Mouse (Mus musculus) G1E-ER4 (cell line): ENCODE data around the gene Ttyh2. TPM values are rescaled to one million over a fixed set of nuclear protein-coding genes. Genes with fewer than 3 reads are reported as not detected.

Experiments
- GATA1 ChIP-seq: IDR thresholded peaks from one replicate; pipeline ENCODE4 v1.8.0; 2012; ENCODE audit warnings: low read length, inconsistent platforms
- polyA plus RNA-seq: library from polyadenylated mRNA; stranded (reverse); fragments of >175 nt; gene quantifications from 2 replicates; pipeline ENCODE4 v1.2.3, GENCODE M21; 2012

Ttyh2 gene
- polyA plus RNA-seq, 1 experiment, result 0.32 TPM

DNA sequence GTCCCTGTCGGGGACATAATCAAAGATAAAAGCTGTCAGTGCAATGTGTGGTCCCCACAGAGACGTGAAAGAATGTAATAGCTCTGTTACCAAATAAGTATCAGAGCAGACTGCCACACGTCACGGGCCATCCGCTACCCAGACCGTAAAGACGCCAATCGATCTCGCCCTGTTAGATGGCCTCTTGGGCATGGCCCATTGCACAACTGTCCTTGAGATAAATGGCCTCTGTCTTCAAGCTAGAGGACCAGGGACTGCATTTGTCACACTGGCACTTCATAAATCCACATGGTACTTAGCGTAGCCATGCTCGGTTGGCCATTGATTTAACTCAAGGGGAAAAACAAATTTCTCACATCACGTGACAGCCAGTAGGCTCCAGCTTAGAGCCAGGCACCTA, 36.6 kb downstream of the Ttyh2 start:
- no peak for TF ChIP-seq GATA1

DNA sequence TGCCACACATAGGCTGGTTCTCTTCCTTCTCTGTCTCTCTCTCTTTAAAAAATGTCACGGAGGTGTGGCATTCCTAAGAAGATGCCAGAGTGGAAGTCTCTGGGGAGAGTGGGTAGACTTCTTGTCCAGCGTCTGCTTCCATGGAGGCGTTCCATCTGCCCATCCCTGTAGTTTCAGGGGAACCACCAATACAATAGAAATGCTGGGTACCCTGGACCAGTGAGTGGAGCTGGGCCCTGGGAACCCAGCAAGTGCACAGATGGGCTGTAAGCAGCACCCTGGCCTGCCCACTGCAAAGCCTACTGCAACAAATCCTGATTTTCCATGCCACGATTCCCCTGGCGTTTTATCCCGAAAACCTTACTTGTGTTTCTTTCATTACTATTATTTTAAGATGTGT, 39.3 kb downstream of the Ttyh2 start:
- TF ChIP-seq GATA1, result no peak

DNA sequence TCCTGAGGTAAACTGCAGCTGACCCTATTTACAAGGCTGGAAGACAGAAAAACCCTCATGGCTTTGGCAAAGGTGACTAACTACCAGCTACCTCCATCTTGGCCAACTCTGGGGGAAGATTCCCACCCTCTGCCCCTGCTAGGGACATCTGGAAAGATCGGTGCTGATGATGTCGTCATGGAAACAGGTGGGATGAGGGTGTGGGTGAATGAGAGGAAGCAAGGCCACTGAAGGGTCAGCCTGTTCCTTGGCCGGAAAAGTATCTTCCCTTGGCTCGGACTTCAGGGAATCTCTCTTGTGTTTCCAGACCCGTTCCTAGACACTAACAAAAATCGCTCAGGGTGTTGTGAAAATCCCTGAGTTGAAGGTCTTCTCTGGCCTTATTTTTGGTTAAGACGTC, 40.3 kb downstream of the Ttyh2 start:
- TF ChIP-seq GATA1, result no peak

DNA sequence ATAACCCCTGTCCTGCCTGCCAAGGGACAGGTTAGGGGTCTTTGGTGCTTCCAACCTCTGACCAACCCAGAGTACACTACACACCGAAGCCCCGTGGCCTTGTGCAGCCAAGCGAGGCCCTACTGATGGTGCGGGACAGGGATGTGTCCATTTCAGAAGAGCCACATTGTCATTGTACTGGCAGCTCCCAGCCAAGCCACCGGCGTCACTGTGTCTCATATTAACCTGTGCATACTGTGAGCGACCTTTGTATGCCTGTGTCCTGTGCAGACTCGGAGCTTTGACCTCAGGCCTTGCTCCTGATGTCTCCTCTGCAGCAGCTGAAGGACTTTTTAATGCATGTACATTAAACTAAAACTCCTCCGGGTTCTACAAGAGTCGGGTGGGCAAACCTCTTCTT, 45.3 kb downstream of the Ttyh2 start:
- no peak for TF ChIP-seq GATA1

DNA sequence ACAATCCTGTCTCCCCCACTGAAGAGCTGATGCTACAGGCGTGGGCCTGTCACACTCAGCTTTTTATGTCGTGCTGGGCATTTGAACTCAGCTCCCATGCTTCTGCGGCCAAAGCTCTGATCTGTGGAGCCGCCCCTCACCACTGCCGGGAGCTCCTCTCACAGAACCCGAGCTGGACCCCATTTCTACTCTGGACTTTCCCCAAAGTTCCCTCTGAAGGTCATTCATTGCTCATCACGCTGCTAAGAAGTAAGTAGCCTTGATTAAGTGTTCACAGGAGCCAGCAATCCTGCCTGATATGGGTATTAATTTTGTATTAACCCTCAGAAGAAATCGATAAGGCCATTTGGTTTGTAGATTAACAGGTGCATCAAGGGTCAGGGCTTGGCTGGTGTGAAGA, 47.2 kb downstream of the Ttyh2 start:
- no peak for TF ChIP-seq GATA1

DNA sequence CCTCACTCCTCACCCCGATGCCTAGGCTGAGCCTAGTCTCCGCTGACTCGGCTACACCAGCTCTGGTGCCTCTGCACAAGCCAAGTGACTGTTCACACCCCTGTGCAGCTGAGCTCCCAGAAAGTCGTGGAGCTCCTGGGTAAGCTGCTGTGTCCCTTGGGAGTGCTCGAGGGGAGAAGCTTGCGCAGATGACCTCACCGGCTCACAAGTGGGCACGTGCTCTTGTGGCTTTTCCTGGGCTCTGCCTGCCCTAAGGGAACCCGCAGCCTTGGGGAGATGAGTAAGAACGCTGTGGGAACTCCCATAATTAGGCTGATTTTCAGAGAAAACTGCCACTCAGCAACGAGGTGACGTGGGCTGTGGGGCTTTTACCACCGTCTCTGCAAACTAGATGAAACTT, 47.8 kb downstream of the Ttyh2 start:
- TF ChIP-seq GATA1, result no peak

DNA sequence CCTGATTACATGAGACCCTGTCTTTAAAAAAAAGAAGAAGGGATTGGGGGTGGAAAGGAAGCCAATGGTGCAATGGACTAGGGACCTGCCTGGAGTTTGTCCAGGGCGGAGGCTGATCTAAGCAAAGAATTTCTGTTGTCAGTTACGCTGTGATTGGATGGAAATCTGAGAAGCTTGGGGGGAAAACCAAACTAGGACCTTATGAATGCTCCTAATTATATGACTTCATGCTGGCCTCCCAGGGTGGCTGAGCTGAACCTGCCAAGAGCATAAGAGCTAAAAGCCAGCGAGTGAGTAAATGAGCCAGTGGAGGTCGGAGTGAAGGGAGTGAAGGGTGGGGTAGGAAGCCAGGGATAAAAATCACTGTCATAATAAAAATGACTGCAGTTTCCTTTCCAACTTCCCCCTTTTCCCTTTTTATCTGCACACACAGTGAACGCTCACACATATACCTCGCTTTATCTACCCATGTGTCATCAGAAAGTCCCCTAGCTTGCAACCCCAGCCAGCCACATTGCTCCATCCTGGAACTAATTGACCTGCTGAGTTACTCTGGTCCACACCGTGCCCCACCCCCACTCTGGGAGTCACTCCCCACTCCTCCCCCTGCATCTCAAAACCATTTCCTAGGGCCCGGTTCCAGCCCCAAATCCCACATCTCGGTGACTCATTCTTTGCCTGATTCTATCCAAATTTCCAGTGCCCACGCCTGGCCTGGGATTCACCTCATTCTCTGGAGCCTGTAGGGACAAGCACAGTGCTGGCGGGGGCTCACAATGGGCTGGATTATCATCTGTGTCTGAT, 49.8 kb downstream of the Ttyh2 start:
- TF ChIP-seq GATA1, result no peak

DNA sequence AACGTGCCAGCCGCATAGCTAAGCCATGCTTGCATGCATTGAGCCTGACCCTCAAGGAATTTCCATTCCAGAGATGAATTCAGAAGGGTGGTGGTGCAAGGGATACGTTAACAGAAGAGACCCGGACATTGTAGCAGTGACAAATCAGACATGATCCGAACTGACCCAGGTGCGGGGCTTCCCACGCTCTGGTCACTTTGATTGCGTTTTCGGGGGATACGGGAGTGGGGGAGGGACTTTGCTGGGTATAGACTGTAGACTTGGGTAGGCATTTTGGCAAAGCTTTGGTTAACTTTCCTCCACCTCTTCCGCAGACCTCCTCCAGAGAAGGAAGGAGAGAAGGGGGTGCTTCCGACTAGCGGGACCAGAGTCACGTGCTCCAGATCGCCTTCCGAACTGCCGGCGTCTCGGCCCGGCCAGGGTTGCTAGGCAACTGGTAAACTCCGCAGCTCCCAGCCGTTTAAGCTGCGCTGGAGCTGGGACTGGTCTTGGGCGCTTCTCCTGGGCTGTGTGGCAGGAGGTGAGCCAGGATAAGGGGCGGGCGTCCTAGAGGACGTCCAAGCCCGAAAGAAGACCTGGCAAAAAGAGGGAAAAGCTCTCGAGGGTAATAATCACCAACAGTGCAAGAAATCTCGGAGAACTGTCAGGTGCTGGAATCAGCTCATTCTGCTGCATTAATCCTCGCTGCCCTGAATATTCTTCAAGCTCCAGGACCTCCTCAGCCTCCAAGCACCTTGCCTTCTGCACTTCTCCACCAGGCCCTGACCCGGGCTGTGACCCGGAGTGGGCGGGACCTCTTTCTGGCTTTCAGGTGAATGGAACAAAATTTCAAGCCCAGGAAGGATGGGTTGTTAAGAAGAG, 52.0 kb downstream of the Ttyh2 start, which contains the start of gene Dnaic2:
TSS of gene Dnaic2 (plus strand) at position 444 of the 861 bp plus-strand sequence.
- TF ChIP-seq GATA1, result no peak

DNA sequence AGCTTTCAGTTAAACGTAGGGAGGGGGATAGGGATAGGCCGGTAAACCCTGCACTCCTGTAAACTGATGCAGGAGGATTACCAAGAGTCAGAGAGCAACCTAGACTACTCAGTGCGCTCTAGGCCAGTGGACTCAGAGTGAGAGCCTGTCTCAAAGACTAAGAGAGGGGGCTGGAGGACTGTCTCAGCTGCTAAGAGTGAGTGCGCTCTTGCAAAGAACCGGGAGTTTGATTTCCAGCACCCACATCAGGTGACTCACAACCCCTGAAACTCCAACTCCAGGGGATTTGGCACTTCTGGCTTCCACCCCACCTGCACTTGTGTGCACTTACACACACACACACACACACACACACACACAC, 52.6 kb downstream of the Ttyh2 start:
- TF ChIP-seq GATA1, result no peak

DNA sequence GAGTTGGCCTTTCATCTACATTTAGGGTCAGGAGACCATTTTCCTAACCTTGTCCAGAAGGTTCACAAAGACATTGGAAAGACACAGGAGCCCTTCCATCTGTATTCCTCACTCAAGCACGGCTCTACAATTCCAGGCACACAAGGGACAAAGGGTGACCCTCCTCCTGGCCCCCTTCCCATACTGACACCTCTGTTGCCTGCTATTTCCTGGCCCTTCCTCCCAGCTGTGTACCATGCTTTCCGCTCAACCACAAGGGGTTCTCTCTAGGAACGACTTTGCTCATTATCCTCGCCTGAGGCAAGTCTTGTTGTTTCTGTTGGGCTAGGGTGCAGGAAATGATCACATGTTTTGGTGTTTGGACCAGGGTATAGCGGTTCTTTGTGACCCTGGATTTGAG, 53.1 kb downstream of the Ttyh2 start:
- TF ChIP-seq GATA1, result no peak

DNA sequence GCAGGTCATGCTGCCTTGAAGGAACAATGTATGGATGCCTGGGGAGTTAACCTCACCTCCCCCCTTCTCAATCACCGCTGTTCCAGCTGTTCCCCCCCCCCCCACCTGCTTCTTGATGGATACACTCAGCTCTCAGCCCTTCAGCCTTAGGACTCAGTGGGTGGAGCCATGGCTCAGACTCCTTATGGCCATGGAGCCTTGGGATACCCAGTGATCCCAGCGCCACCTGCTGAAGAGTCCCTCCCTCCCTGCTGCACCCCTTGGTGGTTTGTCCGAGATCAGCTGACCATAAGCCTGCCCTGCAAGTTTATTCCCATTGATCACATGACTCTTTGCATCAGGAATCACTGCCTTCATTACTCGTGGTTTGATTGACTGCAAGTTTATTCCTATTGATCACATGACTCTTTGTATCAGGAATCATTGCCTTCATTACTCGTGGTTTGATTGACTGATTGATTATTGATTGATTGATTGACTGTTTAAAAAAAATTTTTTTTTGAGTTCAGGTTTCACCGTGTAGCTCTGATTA, 54.7 kb downstream of the Ttyh2 start:
- TF ChIP-seq GATA1, result no peak

DNA sequence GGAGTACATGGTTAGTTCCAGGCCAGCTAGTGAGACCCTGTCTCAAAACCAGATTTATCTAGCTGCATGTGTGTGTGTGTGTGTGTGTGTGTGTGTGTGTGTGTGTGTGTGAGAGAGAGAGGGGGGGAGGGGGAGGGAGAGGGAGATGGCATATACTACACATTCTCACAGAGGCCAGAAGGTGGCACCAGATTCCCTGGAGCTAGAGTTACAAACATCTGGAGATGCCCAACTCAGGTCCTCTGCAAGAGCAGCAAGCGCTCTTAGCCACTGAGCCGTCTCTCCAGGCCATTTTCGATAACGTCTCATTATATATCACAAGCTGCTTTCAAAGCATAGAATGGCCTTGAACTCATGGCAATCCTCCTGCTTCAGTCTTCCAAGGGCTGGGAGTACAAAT, 56.5 kb downstream of the Ttyh2 start:
- TF ChIP-seq GATA1, result no peak

DNA sequence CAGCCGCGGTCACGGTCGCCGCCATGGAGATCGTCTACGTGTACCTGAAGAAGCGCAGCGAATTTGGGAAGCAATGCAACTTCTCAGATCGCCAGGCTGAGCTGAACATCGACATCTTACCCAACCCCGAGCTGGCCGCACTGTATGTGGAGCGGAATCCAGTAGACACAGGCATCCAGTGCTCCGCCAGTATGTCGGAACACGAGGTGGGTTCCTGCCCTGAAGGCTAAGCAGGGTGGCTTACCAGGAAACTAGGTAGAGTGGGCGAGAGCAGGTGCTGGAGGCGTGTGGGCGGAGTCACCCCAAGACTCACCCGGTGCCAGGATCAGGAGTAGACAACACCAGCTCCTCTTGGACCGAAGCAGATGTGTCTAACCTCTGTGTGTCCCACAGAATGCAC, 57.7 kb downstream of the Ttyh2 start:
- TF ChIP-seq GATA1, result no peak

DNA sequence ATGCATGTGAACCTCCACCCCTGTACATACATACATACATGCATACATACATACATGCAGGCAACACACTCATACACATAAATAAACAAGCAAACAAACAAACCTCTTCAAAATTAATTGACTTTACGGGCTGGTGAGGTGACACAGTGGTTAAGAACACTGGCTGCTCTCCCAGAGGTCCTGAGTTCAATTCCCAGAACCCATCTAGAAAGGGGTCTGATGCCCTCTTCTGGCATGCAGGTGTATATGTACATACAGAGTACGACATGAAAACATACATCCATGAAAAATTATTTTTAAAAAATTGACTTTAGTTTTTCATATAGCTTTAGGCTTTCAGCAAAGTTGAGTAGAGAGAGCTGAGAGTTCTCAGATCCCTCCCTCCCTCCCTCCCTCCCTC, 60.9 kb downstream of the Ttyh2 start:
- no peak for TF ChIP-seq GATA1

DNA sequence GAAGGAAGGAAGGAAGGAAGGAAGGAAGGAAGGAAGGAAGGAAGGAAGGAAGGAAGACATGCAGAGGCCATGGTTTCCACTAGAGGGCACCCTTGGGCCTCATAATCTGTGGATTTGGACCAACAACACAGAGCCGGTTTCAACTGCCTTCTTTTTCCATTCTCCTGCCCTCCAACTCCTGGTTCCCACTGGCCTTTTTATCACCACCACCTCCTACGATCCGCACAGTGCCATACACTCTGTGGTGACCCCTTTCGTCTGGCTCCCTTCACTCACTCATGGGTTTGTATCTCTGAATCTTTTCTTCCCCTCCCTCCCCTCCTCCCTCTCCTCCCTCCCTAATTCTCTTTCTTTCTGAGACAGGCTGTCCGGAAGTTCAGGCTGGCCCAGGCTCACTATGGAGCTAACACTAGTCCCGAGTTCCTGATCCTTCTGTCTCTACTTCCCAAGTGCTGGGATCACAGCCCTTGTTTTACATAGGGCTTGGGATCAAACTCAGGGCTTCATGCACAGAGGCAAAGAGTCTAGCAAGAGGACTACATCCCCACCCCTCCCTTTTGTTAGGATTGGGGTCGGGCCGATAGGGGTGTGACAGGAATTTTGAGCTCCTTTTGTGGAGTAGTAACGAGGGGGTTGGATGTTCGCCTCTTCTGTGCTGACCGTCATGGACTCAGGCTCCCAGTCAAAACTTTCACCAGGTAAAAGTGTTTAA, 61.8 kb downstream of the Ttyh2 start:
- no peak for TF ChIP-seq GATA1

DNA sequence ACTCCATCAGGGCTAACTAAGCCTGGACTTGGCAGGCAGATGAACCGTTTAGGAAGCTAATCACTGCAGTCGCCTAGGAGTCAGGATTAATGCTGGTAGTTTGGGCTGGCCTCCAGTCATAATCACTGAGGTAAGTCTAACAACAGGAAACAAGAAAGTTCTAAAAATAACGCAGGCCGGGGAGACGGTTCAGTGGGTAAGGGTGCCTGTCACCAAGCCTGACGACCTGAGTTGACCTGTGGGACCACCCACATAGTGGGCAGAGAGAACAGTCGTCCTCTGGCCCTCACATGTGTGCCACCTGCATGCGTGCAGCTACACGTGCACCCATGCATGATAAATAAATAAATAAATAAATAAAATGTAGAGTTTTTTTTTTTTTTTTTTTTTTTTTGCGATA, 65.4 kb downstream of the Ttyh2 start:
- no peak for TF ChIP-seq GATA1

DNA sequence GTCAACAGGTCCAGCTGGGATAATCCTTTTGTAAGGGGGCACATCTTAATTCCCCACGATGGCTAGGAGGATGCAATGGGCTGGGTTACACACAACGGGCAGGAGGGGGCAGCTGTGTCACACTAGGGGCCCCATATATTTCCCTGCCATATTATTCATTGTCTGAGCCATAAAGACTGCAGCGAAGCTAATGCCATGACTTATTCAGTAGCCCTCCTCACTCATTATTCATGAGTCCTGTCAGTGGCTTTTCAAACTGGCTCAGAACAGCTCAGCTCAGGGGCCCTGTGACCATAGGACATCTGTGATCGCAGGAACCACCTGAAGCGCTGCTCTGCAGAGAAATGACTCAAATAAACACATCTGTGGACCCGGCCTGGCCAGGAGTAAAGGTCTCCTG, 66.2 kb downstream of the Ttyh2 start:
- TF ChIP-seq GATA1, result no peak
